Mouse (Mus musculus) right cerebral cortex, postnatal 25 days (tissue): ENCODE data around the gene Ttbk1.

ENCODE experiments used
- DNase-seq: peaks from one replicate; pipeline ENCODE4 v3.0.0; 2022

Ttbk1 gene

GRCm38 (mm10) chr17:46394631-46395030, 92.8 kb downstream of the Ttbk1 start:
- no peak for DNase-seq

GRCm38 (mm10) chr17:46393012-46393411, 94.5 kb downstream of the Ttbk1 start:
- no peak for DNase-seq
